Mouse (Mus musculus) B cell, adult (primary cell): ENCODE data around the gene Bri3. TPM values are rescaled to one million over a fixed set of nuclear protein-coding genes. Genes with fewer than 3 reads are reported as not detected.

Experiments
- total RNA-seq: library from RNA; stranded (reverse); gene quantifications from 4 replicates; pipeline ENCODE4 v1.2.4, GENCODE M21; 2023; ENCODE audit not compliant: inconsistent age

Bri3 gene
- 106 to 116 TPM (median 108 TPM) in 4 replicates for total RNA-seq

DNA sequence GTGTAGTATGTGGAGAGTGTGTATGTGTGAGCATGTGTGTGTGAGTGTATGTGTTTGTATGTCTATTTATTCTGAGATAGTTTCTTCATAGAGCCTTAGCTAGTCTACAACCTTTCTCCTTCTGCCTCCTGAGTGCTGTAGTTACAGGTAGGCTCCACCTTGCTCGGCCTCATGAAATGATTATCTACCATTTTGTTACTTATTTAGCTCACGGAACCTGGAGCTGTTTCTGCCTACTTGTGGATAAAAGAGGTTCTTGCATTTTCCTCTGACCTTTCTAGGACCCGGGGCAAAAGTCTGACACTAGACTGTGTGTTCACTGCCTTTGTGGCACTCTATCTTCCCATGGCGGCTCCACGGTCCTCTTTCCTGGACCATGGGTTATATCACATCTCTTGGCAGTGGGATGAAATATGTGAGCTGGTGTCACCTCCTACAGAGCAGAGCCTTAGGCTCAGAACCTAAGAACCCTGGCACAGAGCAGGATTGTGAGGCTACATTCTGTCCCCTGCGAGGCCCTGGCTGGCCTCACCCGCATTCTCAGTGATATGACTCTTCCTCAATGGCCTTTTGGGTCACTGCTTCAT lies at the start of gene Bri3:
Gene Bri3 (plus strand): TSS at position 537 of the 587 bp plus-strand sequence.

DNA sequence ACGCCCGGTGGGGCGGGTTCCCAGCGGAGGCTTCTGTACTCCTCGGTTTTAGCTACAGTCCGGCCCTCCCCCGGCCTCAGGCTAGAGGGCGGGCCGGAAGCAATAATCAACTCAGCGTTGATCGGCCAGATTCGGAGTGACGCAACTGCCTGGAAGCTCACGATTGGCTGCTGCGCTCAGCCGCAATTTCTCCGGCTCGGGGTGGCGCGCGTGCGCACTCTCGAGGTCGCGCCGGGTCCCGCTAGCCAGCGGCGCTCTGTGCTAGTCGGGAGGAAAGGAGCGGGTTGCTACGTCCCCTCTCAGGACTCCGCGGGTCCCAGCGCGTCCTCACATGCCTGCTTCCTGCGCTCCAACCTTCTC lies 20.8 kb upstream of the Bri3 start, which contains the start of gene Tecpr1:
Gene Tecpr1 (minus strand): TSS at position 113 of the 360 bp plus-strand sequence.

DNA sequence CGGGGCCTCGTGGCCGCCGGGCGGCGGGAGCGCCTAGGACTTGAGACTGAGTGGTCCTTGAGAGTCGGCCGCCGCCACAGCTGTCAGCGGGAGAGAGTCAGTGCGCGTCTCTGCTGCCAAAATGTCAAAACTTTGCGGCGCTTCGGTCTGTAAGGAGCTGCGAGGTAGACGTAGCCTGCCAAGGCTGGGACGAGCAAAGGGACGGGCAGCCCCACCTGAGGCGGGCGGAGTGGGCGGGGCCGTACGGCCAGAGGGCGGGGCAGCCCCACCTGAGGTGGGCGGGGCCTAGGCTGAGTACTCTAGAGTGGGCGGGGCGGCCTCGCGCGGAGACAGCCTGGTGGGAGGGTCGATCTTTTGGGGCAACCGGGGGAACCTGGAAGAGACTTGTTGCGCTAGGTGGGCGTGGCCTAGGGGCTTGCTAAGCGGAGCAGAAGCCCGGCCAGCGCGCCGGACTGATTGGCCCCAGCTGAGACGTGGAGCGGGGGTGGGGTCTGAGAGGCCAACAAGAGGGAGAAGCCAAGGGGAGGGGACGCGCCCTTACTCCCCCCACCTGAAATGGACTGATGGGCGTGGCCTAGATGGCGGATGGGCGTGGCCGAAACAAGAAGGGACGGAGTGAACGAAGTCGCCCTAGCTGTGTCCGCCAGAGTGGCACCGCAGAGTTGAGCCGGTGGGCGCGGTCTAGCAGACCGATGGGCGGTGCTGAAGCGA lies 113.8 kb downstream of the Bri3 start, which contains the start of gene Baiap2l1:
Gene Baiap2l1 (minus strand): TSS at position 232 of the 711 bp plus-strand sequence.

Other genes starting within 250 kb of the Bri3 start
- gene Ccz1, start 229.6 kb upstream of the Bri3 start, total RNA-seq: 90.9 to 101 TPM (median 96.0 TPM) in 4 replicates
- gene Ocm, start 217.8 kb upstream of the Bri3 start, total RNA-seq: not detected in 4 replicates
- gene Lmtk2, start 144.0 kb upstream of the Bri3 start, total RNA-seq: 50.8 to 52.9 TPM (median 51.7 TPM) in 4 replicates
- gene Bhlha15, start 54.2 kb upstream of the Bri3 start, total RNA-seq: 6.6 to 8.0 TPM (median 7.1 TPM) in 4 replicates
- 192 to 216 TPM (median 212 TPM) in 4 replicates for gene Tecpr1, start 20.8 kb upstream of the Bri3 start, total RNA-seq
- gene Baiap2l1, start 113.7 kb downstream of the Bri3 start, total RNA-seq: 4.7 to 6.5 TPM (median 5.6 TPM) in 4 replicates